Mouse (Mus musculus): Measurements from ENCODE around the gene Defb36.

DNA sequence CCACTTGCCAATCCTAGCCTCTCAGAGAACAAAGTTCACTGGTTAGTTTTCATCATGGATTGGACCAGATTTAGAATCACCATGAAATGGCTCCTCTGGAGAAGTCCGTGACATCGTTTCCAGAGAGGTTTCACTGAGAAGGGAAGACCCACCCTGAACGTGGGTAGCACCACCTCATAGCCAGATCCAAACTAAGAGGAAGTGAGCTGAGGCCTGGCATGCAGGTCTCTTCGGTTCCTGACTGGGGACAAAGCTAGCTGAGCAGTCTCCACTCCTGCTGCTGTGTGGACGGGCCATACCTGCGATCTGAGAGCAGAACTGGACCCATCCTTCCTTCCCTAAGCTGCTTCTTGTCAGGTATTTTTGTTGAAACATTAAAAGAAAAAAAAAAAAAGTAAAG lies 57.0 kb downstream of the Defb36 start:
- no peak for TF ChIP-seq POLR2A (IDR thresholded peaks at IDR 0.05; ENCODE audit: low read depth, low read length)
- no peak for TF ChIP-seq CTCF (IDR thresholded peaks at IDR 0.05; ENCODE audit: extremely low read depth, insufficient read length, insufficient replicate concordance, low read depth, low read length)

Measured in small intestine, adult 2 months (tissue).